Mouse (Mus musculus) layer of hippocampus, adult 2 months (tissue): Measurements from ENCODE around the gene Ramp2. TPM values are rescaled to one million over a fixed set of nuclear protein-coding genes. Genes with fewer than 3 reads are reported as not detected.

ENCODE experiments used
- DNase-seq, 2 experiments: peaks; one replicate each; pipeline ENCODE4 v3.0.0; 2022; ENCODE audit warnings: low spot score in 2 of 2
- H3K27ac ChIP-seq: fragments of 200-600 bp; 2 replicates; pipeline ENCODE4 v1.8.1; 2022
- H3K4me3 ChIP-seq: fragments of 200-600 bp; 2 replicates; pipeline ENCODE4 v1.8.1; 2022; ENCODE audit warnings: mild to moderate bottlenecking
- CTCF ChIP-seq: fragments of 200-600 bp; conservative IDR thresholded peaks from 2 replicates; pipeline ENCODE4 v1.8.1; 2022; ENCODE audit warnings: antibody characterized with exemption, mild to moderate bottlenecking, moderate library complexity
- total RNA-seq, 2 experiments: library from RNA; stranded (reverse); gene quantifications; 2 replicates each; pipeline ENCODE4 v1.2.3; 2021

Ramp2 gene
- total RNA-seq, 2 experiments from 2014 or later: 62.2 to 68.0 TPM

DNA sequence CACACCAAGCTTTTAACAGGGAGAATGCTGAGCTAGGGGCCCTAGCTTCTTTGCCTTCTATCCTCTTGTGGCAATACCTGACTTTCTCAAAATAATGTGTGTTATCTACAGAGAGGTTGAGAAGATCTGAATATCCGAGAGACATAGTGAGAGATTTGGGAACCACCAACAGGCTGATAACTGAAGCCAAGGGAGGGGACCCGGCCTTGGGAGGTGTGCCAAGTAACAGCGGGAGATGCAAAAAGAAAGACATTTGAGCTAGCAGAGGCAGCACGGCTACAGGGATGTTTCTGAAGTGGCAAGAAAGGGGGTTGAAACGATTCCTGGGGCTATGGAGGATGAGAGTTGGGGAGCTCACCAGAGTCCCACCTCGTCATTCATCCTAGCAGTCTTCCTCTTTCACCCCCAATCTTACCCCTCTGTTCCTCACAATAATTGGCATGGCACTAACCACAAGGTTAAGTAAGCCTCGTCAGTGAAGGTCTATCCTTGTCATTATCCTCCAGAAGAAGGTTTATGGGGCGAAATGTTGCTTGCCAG, 16.4 kb upstream of the Ramp2 start:
- Histone ChIP-seq H3K27ac (peak overlapping the region; percentile 90), H3K4me3 (no peak overlapping the region)
- TF ChIP-seq CTCF: no peak
- DNase-seq: no peak

DNA sequence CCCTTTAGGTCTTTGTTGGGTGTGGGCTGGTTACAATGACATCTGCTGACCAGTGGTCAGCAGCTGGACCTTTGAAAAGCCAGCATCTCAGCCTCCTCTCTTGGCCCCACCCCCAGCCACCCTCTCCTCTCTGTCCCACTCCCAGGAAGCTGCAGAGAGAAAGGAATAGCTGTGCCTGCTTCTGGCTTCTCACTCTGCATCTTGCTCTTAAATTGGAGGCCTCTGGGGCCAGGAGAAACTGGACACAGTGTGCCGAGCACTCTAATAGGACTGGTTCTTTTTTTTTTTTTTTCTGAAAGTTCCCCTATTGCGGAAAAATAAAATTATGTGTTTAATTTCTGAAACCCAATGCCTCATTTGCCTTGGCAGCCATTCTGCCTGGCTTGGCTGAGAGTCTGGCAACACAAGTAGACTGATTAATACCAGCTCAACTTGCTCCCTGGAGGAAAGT, 15.7 kb upstream of the Ramp2 start:
- Histone ChIP-seq H3K27ac (peak overlapping the region; percentile 90), H3K4me3 (no peak overlapping the region)
- TF ChIP-seq CTCF: no peak
- peak; percentile 30 to 48 for DNase-seq

DNA sequence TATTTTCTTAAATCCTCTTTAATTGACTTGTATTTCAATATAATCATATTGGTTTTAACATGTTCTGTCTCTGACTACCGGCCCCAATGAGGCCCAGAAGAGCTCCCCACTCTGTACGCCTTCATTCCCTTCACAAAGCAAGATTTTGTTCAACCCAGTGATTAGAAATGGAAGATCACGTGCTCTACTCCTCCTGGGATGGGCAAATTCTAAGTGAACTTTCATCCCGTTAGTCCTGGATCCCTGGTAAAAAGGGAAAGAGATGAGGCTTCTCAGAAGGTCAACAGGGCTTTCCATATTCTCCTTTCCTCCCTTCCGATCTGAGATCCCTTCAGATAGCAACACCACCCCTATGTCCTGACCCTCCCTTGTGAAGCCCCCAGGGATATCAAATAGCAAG, 15.3 kb upstream of the Ramp2 start:
- DNase-seq: no peak
- no peak for TF ChIP-seq CTCF
- Histone ChIP-seq H3K4me3 (peak overlapping the region; percentile 32), H3K27ac (peak overlapping the region; percentile 90)

DNA sequence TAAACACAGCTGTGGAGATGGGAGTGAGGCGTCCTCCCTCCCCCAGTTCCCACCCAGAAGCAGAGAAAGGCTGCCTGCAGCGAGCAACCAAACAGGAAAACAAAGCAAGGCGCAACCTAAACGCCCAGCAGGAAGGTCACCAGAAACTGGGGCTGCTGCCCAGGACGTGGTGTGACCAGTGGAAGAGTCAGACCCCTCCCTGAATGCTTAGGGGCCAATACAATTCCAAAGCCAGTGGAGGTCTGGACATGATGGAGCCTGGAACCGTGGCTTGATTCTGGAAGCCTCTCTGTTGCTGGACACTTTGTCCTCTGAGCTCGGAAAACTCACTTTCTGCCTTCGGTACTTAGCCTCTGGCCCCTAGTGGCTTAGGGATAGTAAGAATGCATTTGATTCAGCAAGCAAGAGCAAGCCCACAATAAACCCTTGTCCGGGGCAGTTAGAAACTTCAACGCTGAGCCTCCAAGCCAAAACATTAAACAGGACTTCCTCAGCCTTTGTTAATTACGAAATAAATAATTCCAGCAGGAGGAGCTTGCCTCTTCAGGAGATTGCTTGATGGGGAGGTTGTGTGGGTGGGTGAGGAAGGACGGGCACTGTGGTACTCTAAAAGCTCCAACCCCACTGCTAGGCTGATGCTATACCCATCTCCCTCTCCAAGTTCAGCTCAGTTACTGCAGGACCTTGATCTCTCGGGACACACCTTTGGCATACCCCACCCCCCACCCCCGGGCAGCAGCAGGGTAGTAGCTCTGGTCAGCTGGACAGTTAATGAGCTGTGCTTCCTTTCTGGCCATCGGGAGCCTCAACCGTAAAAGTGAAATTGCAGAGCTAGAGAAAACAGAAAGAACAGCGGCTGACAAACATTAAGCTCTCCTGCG, 14.6 kb upstream of the Ramp2 start:
- Histone ChIP-seq H3K27ac (peak overlapping the region; percentile 90), H3K4me3 (peak overlapping the region; percentile 32)
- TF ChIP-seq CTCF: no peak; the same call in 1 of the 2 replicates
- no peak for DNase-seq

DNA sequence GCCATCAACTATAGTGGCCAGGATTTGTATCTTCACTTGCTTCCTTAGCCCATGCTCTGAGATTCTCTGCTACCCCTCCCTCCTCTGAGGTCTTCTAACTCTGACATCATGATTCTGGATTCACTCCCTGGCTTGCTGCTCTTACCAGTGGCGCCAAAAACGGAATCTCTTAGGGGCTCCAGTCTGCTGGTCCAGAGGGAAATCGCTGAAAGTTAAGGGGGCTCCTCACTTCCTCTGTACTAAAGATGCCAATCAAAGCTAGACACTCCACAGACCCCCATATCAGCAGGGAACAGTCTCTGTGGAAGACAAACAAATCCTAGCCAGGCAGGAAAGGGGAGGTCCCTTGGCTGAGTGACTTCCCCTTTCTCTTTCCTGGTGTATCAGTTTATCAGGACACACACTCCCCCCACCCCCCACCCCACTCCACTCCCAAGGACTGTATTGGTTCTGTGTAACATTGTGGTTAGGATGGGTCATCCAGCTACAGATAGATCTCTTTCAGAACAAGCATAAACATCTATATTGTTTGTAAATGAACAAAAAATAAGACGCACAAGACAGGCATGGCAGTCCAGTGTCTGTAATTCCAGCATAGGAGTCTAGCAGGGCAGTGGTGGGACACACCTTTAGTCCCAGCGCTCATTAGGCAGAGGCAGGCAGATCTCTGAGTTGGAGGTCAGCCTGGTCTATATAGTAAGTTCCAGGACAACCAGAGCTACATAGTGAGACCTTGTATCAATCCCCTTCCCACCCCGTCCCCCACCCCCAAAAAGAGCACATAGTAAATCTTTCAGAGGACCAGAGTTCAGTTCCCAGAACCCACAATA, 13.6 kb upstream of the Ramp2 start:
- no peak for DNase-seq
- Histone ChIP-seq H3K27ac (peak overlapping the region; percentile 90), H3K4me3 (peak overlapping the region; percentile 32; the same call in 1 of the 2 replicates)
- no peak for TF ChIP-seq CTCF

DNA sequence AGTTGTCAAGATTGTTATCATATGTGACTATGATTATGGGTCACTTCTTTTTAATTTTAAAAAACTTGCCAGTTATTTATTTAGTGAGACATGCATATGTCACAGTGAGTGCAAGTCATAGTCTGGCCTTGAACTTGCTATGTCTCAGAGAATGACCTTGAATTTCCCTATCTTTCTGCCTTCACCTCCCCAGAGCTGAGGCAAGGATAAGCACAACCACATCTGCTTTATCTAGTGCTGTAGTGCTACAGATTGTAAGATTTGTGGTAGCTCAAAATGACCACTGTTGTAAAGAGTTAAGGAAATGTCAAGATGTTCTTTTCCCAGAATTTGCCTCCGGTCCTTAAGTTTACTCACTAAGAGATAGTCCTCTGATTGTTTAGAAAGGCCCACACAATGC, 12.6 kb upstream of the Ramp2 start:
- Histone ChIP-seq H3K27ac (no peak overlapping the region), H3K4me3 (no peak overlapping the region)
- TF ChIP-seq CTCF: no peak
- no peak for DNase-seq

DNA sequence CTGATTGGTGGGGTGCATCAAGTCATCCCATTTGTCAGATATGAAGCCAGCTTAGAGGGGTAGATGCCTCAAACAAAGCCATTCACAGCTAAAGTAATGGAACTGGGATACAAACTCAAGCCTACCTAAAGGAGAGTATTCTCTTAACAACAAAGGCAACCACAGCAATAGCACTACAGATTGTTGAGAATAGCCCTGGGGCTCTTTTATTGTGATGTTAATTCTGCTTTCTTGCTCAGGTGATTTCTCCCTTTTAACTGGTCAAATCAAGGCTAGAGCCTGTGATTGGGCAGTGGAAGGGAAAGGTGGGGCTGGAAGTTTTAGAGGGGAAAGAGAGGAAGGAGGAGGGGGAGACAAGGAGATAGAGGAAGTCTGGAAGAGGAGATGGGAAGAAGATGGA, 11.7 kb upstream of the Ramp2 start:
- Histone ChIP-seq H3K27ac (no peak overlapping the region), H3K4me3 (no peak overlapping the region)
- no peak for TF ChIP-seq CTCF
- DNase-seq: no peak

DNA sequence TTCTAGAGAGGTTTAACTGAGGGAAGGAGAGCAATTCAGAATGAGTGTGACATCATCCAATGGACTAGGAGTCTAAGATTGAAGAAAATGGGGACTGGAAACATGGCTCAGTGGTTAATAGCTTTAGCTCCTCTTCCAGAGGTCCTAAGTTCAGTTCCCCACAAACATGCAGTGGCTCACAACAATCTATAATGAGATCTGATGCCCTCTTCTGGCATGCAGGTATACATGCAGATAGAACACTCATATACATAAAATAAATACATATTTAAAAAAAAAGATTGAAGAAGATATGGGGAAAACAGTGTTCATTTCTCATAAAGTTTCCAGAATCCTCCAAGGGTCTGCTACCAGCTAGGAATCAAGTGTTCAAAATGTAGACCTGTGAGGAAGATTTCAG, 10.4 kb upstream of the Ramp2 start:
- no peak overlapping the region for H3K27ac ChIP-seq
- no peak overlapping the region for H3K4me3 ChIP-seq
- peak; percentile 51 for TF ChIP-seq CTCF
- DNase-seq: no peak

DNA sequence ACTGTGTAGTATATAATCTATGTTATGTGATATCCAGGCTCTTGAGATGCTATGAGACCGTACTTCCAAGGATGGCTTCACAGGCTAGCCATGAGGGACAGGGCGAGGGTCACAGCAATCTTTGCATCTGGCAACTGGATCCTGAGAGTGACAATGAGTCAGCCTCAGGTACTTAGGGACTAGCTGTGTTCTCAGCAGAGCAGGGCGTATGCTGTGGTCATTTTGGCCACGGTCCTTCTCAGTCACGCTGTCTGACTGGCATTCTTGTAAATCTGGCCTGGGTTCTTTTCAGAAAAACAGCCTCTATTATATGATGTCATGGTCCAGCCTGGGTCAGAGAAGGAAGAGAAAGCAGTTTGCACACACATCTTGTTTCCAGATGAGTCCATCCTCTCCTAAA, 9.0 kb upstream of the Ramp2 start:
- no peak for TF ChIP-seq CTCF
- DNase-seq: no peak
- Histone ChIP-seq H3K4me3 (no peak overlapping the region), H3K27ac (no peak overlapping the region)

DNA sequence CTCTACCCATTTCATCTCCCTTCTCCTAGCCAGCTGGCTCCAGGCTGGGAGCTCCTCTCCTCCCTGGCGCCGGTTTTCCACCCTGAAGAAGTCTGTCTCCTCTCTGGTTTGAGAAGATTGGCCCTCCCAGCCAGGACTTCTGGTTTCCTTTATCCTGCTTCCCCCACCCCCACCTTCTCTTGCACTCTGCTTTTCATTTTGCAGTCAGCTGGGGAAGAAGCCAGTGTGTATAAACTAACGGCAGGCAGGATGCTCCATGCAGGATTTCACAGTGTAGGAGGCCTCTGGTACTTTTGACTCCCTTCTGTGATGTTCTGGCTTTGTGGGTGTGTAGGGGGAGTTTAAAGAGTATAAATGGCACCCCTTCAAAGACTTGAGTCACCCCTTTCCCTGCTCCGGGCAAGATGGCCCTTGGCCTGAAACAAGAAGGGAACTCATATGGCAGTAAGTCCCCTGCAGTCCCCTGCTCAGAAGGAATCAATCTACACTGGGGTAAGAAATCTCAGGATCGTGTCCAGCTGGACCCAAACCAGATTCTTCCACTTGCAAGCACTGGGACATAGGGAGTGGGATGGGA, 7.7 kb upstream of the Ramp2 start:
- Histone ChIP-seq H3K27ac (peak overlapping the region; percentile 90), H3K4me3 (no peak overlapping the region)
- DNase-seq: peak in 1 of 2 experiments; percentile 39
- TF ChIP-seq CTCF: no peak

DNA sequence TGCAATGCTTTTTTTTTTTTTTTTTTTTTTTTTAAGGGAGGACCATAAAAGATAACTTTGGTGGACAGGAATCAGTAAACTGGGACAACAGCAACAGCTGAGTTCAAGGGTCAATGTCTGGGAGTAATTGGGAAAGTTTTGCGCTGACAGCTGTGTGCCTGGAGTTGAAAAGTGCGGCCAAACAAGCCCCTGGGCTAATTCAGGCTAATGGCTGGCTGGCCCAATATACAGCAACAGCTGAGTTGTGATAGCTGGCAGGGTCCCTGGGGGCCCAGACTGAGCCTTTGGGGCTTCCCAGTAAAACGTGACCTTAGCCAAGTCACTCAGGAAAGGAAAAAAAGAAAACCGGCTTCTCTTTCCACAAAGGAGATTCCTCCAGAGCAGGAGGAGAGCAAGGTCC, 757 bp upstream of the Ramp2 start:
- DNase-seq: no peak
- no peak for TF ChIP-seq CTCF
- peak overlapping the region; percentile 92 for H3K27ac ChIP-seq
- H3K4me3 ChIP-seq: no peak overlapping the region

DNA sequence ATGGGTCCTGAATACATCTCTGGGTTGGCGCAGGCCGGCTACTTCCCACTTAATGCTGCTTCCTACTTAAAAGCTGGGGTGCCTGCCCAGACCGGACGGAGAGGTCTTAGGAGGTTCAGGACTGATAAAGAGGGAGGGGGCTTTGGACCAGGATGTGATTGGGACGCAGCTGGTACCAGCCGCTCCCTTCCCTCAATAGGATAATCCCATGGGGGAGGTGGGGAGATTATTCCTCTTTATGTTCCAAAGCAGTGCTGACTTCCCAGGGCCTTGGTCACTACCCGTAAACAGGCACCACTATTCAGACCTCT, 829 bp downstream of the Ramp2 start:
- Histone ChIP-seq H3K4me3 (peak overlapping the region; percentile 85), H3K27ac (peak overlapping the region; percentile 92)
- no peak; the same call in 1 of the 2 replicates for TF ChIP-seq CTCF
- DNase-seq: no peak

DNA sequence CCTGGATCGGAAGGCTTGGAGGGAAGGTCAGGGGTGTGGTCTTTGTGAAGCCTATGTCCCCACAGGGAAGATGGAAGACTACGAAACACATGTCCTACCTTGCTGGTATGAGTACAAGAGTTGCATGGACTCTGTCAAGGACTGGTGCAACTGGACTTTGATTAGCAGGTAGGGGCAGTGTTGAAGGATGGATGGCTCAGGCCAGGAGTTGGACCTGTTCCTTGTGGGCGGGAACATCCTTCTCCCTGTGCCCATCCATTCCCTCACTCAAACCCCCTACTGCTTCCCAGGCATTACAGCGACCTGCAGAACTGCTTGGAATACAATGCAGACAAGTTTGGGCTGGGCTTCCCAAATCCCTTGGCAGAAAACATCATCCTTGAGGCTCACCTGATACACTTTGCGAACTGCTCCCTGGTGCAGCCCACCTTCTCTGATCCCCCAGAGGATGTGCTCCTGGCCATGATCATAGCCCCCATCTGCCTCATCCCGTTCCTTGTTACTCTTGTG, 1.7 kb downstream of the Ramp2 start:
- TF ChIP-seq CTCF: no peak
- peak overlapping the region; percentile 85 for H3K4me3 ChIP-seq
- peak overlapping the region; percentile 92 for H3K27ac ChIP-seq
- no peak for DNase-seq
